Mouse (Mus musculus) 416B (cell line): ENCODE measurements around the gene Oxgr1.

Experiments used
- DNase-seq: peaks from one replicate; pipeline ENCODE4 v3.0.0; 2011; ENCODE audit warnings: low read depth

Oxgr1 gene

GRCm38 (mm10) chr14:119980698-119981235, 61.5 kb downstream of the Oxgr1 start:
- no peak for DNase-seq
